In genomic region chr2:23015335-23015734, GRCm38 (mm10) we compare ENCODE assay signal across 13 mouse cellular contexts. TPM values are rescaled to one million over a fixed set of nuclear protein-coding genes. Genes with fewer than 3 reads are reported as not detected.
DNase-seq lines count a peak whose midpoint lies in the region; ATAC-seq and TF ChIP-seq lines count a peak whose summit lies in the region.
"Had no signal": no experiment of that assay in that cellular context is flagged by ENCODE, and none has a peak within 500 bp of the region (broad histone marks: within the 10 kb centered on the region; RNA-seq: fewer than 3 reads in every experiment).

No protein-coding gene starts in this region.

- H3K36me3 ChIP-seq in heart, embryonic 13.5 days = 0 out of 2 replicates have a peak, but pooled peaks cover 6% of the 10 kb centered on the region
- H3K36me3 ChIP-seq in kidney, postnatal 0 days (ENCODE audit: insufficient read depth, low read length) = no peaks in the 10 kb centered on the region
- H3K36me3 ChIP-seq in midbrain, embryonic 15.5 days (replicated peaks) = no peaks in the 10 kb centered on the region
- H3K36me3 ChIP-seq in midbrain, postnatal 0 days (ENCODE audit: insufficient read depth, low read length) = no peaks in the 10 kb centered on the region
- no peaks in the 10 kb centered on the region for H3K36me3 ChIP-seq in stomach, embryonic 16.5 days (ENCODE audit: control insufficient read depth, insufficient read depth, low read length)
- H3K36me3 ChIP-seq: neural tube, embryonic 13.5 days had no signal

- H3K4me1 ChIP-seq in heart, embryonic 13.5 days = peaks cover 16% of the 10 kb centered on the region
- H3K4me1 ChIP-seq in kidney, postnatal 0 days (replicated peaks; ENCODE audit: insufficient read depth, low read length) = no peaks in the 10 kb centered on the region
- no peaks in the 10 kb centered on the region for H3K4me1 ChIP-seq in midbrain, embryonic 15.5 days
- H3K4me1 ChIP-seq in midbrain, postnatal 0 days (ENCODE audit: insufficient read depth, low read length) = no peaks in the 10 kb centered on the region
- peaks cover 16% of the 10 kb centered on the region; the same call in 1 of the 2 replicates for H3K4me1 ChIP-seq in stomach, embryonic 16.5 days (ENCODE audit: control insufficient read depth, insufficient read depth, low read length)

- no peak overlapping the region for H3K4me3 ChIP-seq in heart, embryonic 13.5 days
- no peak overlapping the region for H3K4me3 ChIP-seq in kidney, postnatal 0 days (replicated peaks; ENCODE audit: low read depth, low read length)
- no peak overlapping the region for H3K4me3 ChIP-seq in midbrain, embryonic 15.5 days
- H3K4me3 ChIP-seq in midbrain, postnatal 0 days (ENCODE audit: low read depth, low read length) = no peak overlapping the region
- H3K4me3 ChIP-seq in stomach, embryonic 16.5 days (replicated peaks; ENCODE audit: low read length) = no peak overlapping the region
- H3K4me3 ChIP-seq: midbrain, embryonic 13.5 days; neural tube, embryonic 13.5 days had no signal

- DNase-seq in heart, postnatal 36 days = no peak
- no peak for DNase-seq in kidney, postnatal 0 days (ENCODE audit: low spot score)
- DNase-seq in kidney, postnatal 14 days = no peak
- DNase-seq in midbrain, postnatal 0 days (ENCODE audit: low spot score) = no peak
- DNase-seq in spleen, adult 12 weeks (ENCODE audit: low spot score) = no peak
- DNase-seq: cerebellum, adult 11-12 months; thymus, adult 2 months had no signal

- peak overlapping the region; percentile 27 for H3K4me2 ChIP-seq in heart, embryonic 13.5 days
- 0 out of 2 replicates have a peak overlapping the region, but pooled peaks have one; percentile 16 for H3K4me2 ChIP-seq in kidney, postnatal 0 days (ENCODE audit: low read length)
- H3K4me2 ChIP-seq in midbrain, embryonic 15.5 days = no peak overlapping the region
- no peak overlapping the region for H3K4me2 ChIP-seq in midbrain, postnatal 0 days (ENCODE audit: low read depth, low read length, poor library complexity, severe bottlenecking)
- no peak overlapping the region for H3K4me2 ChIP-seq in stomach, embryonic 16.5 days (ENCODE audit: low read depth, low read length)
- H3K4me2 ChIP-seq: midbrain, embryonic 13.5 days; neural tube, embryonic 13.5 days had no signal

- no peak for ATAC-seq in heart, embryonic 13.5 days (ENCODE audit: extremely low read depth, insufficient number of reproducible peaks, low FRiP score, low TSS enrichment)
- ATAC-seq in kidney, postnatal 0 days (replicated peaks; ENCODE audit: low FRiP score, low read depth) = peak; percentile 29; the same call in 1 of the 2 replicates
- peak; percentile 65 for ATAC-seq in midbrain, embryonic 15.5 days (replicated peaks)
- ATAC-seq in midbrain, postnatal 0 days (ENCODE audit: low FRiP score) = no peak
- peak; percentile 40; the same call in 1 of the 2 replicates for ATAC-seq in stomach, embryonic 16.5 days (ENCODE audit: insufficient read depth, low FRiP score)
- ATAC-seq: activated CD4-positive, CD25-positive, alpha-beta regulatory T cell, adult 4 months; midbrain, embryonic 13.5 days had no signal

- H3K27me3 ChIP-seq in heart, embryonic 13.5 days (replicated peaks) = no peaks in the 10 kb centered on the region
- no peaks in the 10 kb centered on the region for H3K27me3 ChIP-seq in kidney, postnatal 0 days (ENCODE audit: insufficient read depth, low read length)
- H3K27me3 ChIP-seq in midbrain, embryonic 15.5 days (replicated peaks) = no peaks in the 10 kb centered on the region
- H3K27me3 ChIP-seq in midbrain, postnatal 0 days (ENCODE audit: insufficient read depth, low read length) = no peaks in the 10 kb centered on the region
- H3K27me3 ChIP-seq in stomach, embryonic 16.5 days (ENCODE audit: control insufficient read depth, insufficient read depth, low read length) = no peaks in the 10 kb centered on the region
- H3K27me3 ChIP-seq: midbrain, embryonic 13.5 days; neural tube, embryonic 13.5 days had no signal

- WGBS in heart, embryonic 13.5 days = 43% methylated on average over 18 of the region's 18 CpGs
- WGBS in kidney, postnatal 0 days = 34% methylated on average over 18 of the region's 18 CpGs
- 56% methylated on average over 18 of the region's 18 CpGs for WGBS in midbrain, embryonic 15.5 days
- WGBS in midbrain, postnatal 0 days = 52% methylated on average over 18 of the region's 18 CpGs
- WGBS in stomach, embryonic 16.5 days = 48% methylated on average over 18 of the region's 18 CpGs

- no peaks in the 10 kb centered on the region for H3K9me3 ChIP-seq in heart, embryonic 13.5 days
- no peaks in the 10 kb centered on the region for H3K9me3 ChIP-seq in kidney, postnatal 0 days (replicated peaks; ENCODE audit: low read length)
- H3K9me3 ChIP-seq in midbrain, embryonic 15.5 days = no peaks in the 10 kb centered on the region
- H3K9me3 ChIP-seq in midbrain, postnatal 0 days (ENCODE audit: low read length) = no peaks in the 10 kb centered on the region
- no peaks in the 10 kb centered on the region for H3K9me3 ChIP-seq in stomach, embryonic 16.5 days (replicated peaks; ENCODE audit: control insufficient read depth, low read length)
- H3K9me3 ChIP-seq: midbrain, embryonic 13.5 days; neural tube, embryonic 13.5 days had no signal

- TF ChIP-seq CTCF in kidney, postnatal 0 days (IDR thresholded peaks at IDR 0.05; ENCODE audit: low read depth) = no peak
- TF ChIP-seq CTCF in midbrain, postnatal 0 days (IDR thresholded peaks at IDR 0.05) = no peak

- H3K9ac ChIP-seq in heart, embryonic 13.5 days = no peak overlapping the region
- H3K9ac ChIP-seq in kidney, postnatal 0 days (ENCODE audit: low read depth, low read length) = no peak overlapping the region
- H3K9ac ChIP-seq in midbrain, embryonic 15.5 days = no peak overlapping the region
- no peak overlapping the region for H3K9ac ChIP-seq in midbrain, postnatal 0 days (replicated peaks; ENCODE audit: low read length, poor library complexity, severe bottlenecking)
- H3K9ac ChIP-seq in stomach, embryonic 16.5 days (ENCODE audit: low read length) = no peak overlapping the region
- H3K9ac ChIP-seq: midbrain, embryonic 13.5 days; neural tube, embryonic 13.5 days had no signal

- intact Hi-C loops in heart, postnatal 36 days (cut with DNase I) = no loop called here

- H3K27ac ChIP-seq in heart, embryonic 13.5 days (replicated peaks) = peak overlapping the region; percentile 58
- no peak overlapping the region for H3K27ac ChIP-seq in kidney, postnatal 0 days
- no peak overlapping the region for H3K27ac ChIP-seq in midbrain, embryonic 15.5 days
- no peak overlapping the region for H3K27ac ChIP-seq in midbrain, postnatal 0 days (ENCODE audit: low read depth, low read length)
- H3K27ac ChIP-seq in stomach, embryonic 16.5 days (ENCODE audit: low read length) = no peak overlapping the region
- H3K27ac ChIP-seq: midbrain, embryonic 13.5 days; neural tube, embryonic 13.5 days had no signal

RNA-seq across cellular contexts. Expression of gene Abi1, which starts 24.7 kb away (rescaled TPM):
- polyA plus RNA-seq in heart, embryonic 13.5 days (2015; fragmentation: Nextera tagmentation; extraction: Ambion mirVana) = 28.7 and 31.5 TPM in 2 replicates
- 10 to 100 TPM; 21.4 to 24.7 TPM for total RNA-seq in heart, postnatal 36 days (2021)
- polyA plus RNA-seq in kidney, postnatal 0 days (2015; fragmentation: Nextera tagmentation; extraction: Ambion mirVana) = 41.0 and 45.0 TPM in 2 replicates
- 63.1 and 63.6 TPM in 2 replicates for polyA plus RNA-seq in midbrain, embryonic 15.5 days (2015; fragmentation: Nextera tagmentation; extraction: Ambion mirVana)
- total RNA-seq in midbrain, postnatal 0 days (2014; rRNA removed) = 154 and 206 TPM in 2 replicates
- polyA plus RNA-seq in midbrain, postnatal 0 days (2015; fragmentation: Nextera tagmentation; extraction: Ambion mirVana) = 68.6 and 71.4 TPM in 2 replicates
- polyA plus RNA-seq in stomach, embryonic 16.5 days (2015; fragmentation: Nextera tagmentation; extraction: Ambion mirVana) = 59.7 and 66.9 TPM in 2 replicates

RNA-seq across cellular contexts. Expression of gene Acbd5, which starts 52.6 kb away (rescaled TPM):
- 24.3 and 26.7 TPM in 2 replicates for polyA plus RNA-seq in heart, embryonic 13.5 days (2015; fragmentation: Nextera tagmentation; extraction: Ambion mirVana)
- total RNA-seq in heart, postnatal 36 days (2021) = 10 to 100 TPM; 24.8 to 25.4 TPM
- 31.1 and 34.3 TPM in 2 replicates for polyA plus RNA-seq in kidney, postnatal 0 days (2015; fragmentation: Nextera tagmentation; extraction: Ambion mirVana)
- 76.1 and 85.8 TPM in 2 replicates for polyA plus RNA-seq in midbrain, embryonic 15.5 days (2015; fragmentation: Nextera tagmentation; extraction: Ambion mirVana)
- 40.4 and 50.2 TPM in 2 replicates for total RNA-seq in midbrain, postnatal 0 days (2014; rRNA removed)
- polyA plus RNA-seq in midbrain, postnatal 0 days (2015; fragmentation: Nextera tagmentation; extraction: Ambion mirVana) = 51.8 and 61.2 TPM in 2 replicates
- 41.8 and 42.5 TPM in 2 replicates for polyA plus RNA-seq in stomach, embryonic 16.5 days (2015; fragmentation: Nextera tagmentation; extraction: Ambion mirVana)

Comparison
In these comparisons a context has a peak if more than half of its experiments do, and no peak if none do; other contexts are left out.
1. ATAC-seq: peak in kidney, postnatal 0 days (single experiment), midbrain, embryonic 15.5 days (single experiment) and stomach, embryonic 16.5 days (single experiment); none in heart, embryonic 13.5 days (single experiment) and midbrain, postnatal 0 days (single experiment).
2. H3K4me2 ChIP-seq: peak in heart, embryonic 13.5 days (single experiment) and kidney, postnatal 0 days (single experiment); none in midbrain, embryonic 15.5 days (single experiment), midbrain, postnatal 0 days (single experiment) and stomach, embryonic 16.5 days (single experiment).